Mouse (Mus musculus) stomach, postnatal 0 days (tissue): ENCODE data around the gene Xrcc6. TPM values are rescaled to one million over a fixed set of nuclear protein-coding genes. Genes with fewer than 3 reads are reported as not detected.
A peak's percentile ranks its signal among the peaks of the same experiment; 100 is the strongest.

Experiments
- ATAC-seq: fragments of 200-750 bp; cut with Nextera tagmentation; 2 replicates; pipeline ENCODE4 v1.8.0; 2017; ENCODE audit not compliant: low FRiP score, low TSS enrichment
- DNase-seq: peaks from one replicate; pipeline ENCODE4 v3.0.0-alpha.2; 2016; ENCODE audit warnings: low spot score
- H3K27ac ChIP-seq: fragments of 300-500 bp; sonication (generic); replicated peaks from 2 replicates; pipeline ENCODE4 v1.5.1; 2014; ENCODE audit warnings: mild to moderate bottlenecking, control low read depth
- H3K27me3 ChIP-seq: fragments of 300-500 bp; sonication (generic); 2 replicates; pipeline ENCODE4 v1.6.1; 2014; ENCODE audit warnings: low read length; ENCODE audit not compliant: control insufficient read depth, insufficient read depth
- H3K36me3 ChIP-seq: fragments of 300-500 bp; sonication (generic); 2 replicates; pipeline ENCODE4 v1.6.1; 2014; ENCODE audit warnings: low read length, mixed read lengths; ENCODE audit not compliant: control insufficient read depth, insufficient read depth
- H3K4me1 ChIP-seq: fragments of 300-500 bp; sonication (generic); replicated peaks from 2 replicates; pipeline ENCODE4 v1.6.1; 2014; ENCODE audit warnings: antibody characterized with exemption; ENCODE audit not compliant: control insufficient read depth, insufficient read depth
- H3K4me2 ChIP-seq: fragments of 300-500 bp; sonication (generic); replicated peaks from 2 replicates; pipeline ENCODE4 v1.6.1; 2014; ENCODE audit warnings: low read depth, mild to moderate bottlenecking, control low read depth, moderate library complexity
- H3K4me3 ChIP-seq: fragments of 300-500 bp; sonication (generic); 2 replicates; pipeline ENCODE4 v1.5.1; 2014; ENCODE audit warnings: low read depth, low read length, control low read depth
- H3K9ac ChIP-seq: fragments of 300-500 bp; sonication (generic); 2 replicates; pipeline ENCODE4 v1.6.1; 2014; ENCODE audit warnings: mild to moderate bottlenecking, low read length, control low read depth, mixed read lengths
- H3K9me3 ChIP-seq: fragments of 300-500 bp; sonication (generic); 2 replicates; pipeline ENCODE4 v1.6.1; 2016; ENCODE audit warnings: low read length; ENCODE audit not compliant: control insufficient read depth
- CTCF ChIP-seq: IDR thresholded peaks from 2 replicates; pipeline ENCODE4 v1.5.1; 2016; ENCODE audit warnings: antibody characterized with exemption, low read depth, mild to moderate bottlenecking, moderate library complexity
- EP300 ChIP-seq: optimal IDR thresholded peaks from 2 replicates; pipeline ENCODE3; 2016; ENCODE audit warnings: antibody characterized with exemption
- WGBS: fragments of 180-500 bp; shearing (Covaris S2); extraction: QIAGEN DNeasy Blood & Tissue Kit; methylation state at CpG from one replicate; pipeline ENCODE4 v1.1.7; 2014; 5-methylcytosine and 5-hydroxymethylcytosine counted together
- polyA plus RNA-seq: library from polyadenylated mRNA; unstranded; fragments of >200 nt; fragmentation: Nextera tagmentation; extraction: Ambion mirVana; gene quantifications from 2 replicates; pipeline ENCODE4 v1.2.1, GENCODE M21; 2015

Gene Xrcc6
- polyA plus RNA-seq, 1 experiment from 2014 or later: 30.4 TPM

DNA sequence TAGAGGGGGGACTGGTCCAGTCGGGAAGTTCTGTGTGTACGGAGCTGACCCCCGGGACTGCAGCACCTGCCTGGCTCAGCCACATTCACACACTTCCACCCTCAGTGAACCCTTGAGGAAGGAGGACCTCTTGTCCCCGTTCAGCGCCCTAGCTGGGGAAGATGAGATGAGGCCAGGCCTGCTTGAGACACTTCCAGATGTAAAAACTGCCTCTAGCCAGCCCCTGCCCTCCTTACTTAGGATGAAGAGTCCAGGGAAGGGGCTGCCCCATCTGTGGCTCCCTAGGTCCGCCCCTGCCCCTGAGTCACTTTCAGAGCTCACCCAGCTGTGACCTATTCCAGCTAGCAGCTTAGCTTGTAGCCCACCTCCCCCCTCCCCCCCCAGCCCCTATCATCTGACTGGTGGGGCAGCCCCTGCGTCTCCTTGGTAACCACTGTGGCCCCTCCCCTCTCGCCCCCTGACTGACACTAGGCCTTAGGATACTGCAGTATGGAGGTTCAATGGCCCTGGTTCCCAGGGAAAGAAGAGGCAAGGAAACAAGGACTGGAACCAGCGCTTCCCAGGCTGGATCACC lies 44.4 kb upstream of the Xrcc6 start:
- WGBS: 22% methylated on average over 9 of the region's 9 CpGs
- no peak overlapping the region for H3K27ac ChIP-seq
- TF ChIP-seq EP300 (no peak), CTCF (no peak)
- no peak overlapping the region for H3K4me3 ChIP-seq
- H3K27me3 ChIP-seq: no peaks in the 10 kb centered on the region
- no peak overlapping the region for H3K9ac ChIP-seq
- DNase-seq (no peak), ATAC-seq (no peak)
- no peak overlapping the region for H3K4me2 ChIP-seq
- H3K4me1 ChIP-seq: no peaks in the 10 kb centered on the region
- H3K36me3 ChIP-seq: no peaks in the 10 kb centered on the region
- no peaks in the 10 kb centered on the region for H3K9me3 ChIP-seq

DNA sequence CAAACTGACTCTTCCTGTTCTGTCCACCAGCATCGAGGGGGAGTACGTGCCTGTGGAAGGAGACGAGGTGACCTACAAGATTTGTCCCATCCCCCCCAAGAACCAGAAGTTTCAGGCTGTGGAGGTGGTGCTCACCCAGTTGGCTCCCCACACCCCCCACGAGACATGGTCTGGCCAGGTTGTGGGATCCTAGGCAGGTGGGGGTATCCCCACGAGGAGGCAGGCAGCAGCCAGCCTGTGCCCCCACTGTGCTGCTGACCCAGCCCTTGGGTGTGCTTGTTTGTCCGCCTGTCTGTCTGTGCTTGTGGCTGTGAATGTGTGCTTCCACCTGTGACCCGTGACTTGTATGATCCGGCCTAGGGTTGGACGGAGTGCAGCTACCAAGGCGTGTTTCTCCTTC lies 38.6 kb upstream of the Xrcc6 start:
- no peak overlapping the region for H3K9ac ChIP-seq
- TF ChIP-seq CTCF: no peak
- no peak for TF ChIP-seq EP300
- 76% methylated on average over 10 of the region's 10 CpGs for WGBS
- no peaks in the 10 kb centered on the region for H3K27me3 ChIP-seq
- H3K27ac ChIP-seq: no peak overlapping the region
- H3K36me3 ChIP-seq: 0 out of 2 replicates have a peak, but pooled peaks cover under 1% of the 10 kb centered on the region
- no peak overlapping the region for H3K4me2 ChIP-seq
- H3K9me3 ChIP-seq: no peaks in the 10 kb centered on the region
- DNase-seq (no peak), ATAC-seq (no peak)
- no peak overlapping the region for H3K4me3 ChIP-seq
- no peaks in the 10 kb centered on the region for H3K4me1 ChIP-seq

- no peak for DNase-seq
- Histone ChIP-seq H3K9me3 (no peaks in the 10 kb centered on the region), H3K27ac (no peak overlapping the region), H3K36me3 (peaks cover 4% of the 10 kb centered on the region), H3K27me3 (no peaks in the 10 kb centered on the region), H3K4me3 (no peak overlapping the region), H3K4me2 (no peak overlapping the region), H3K9ac (no peak overlapping the region), H3K4me1 (no peaks in the 10 kb centered on the region)
- WGBS: 67% methylated on average over 11 of the region's 11 CpGs
- TF ChIP-seq EP300 (no peak), CTCF (no peak)
- ATAC-seq: peak; percentile 37
These were observed 38.0 kb upstream of the Xrcc6 start for GRCm38 (mm10) chr15:81949476-81950131.

- TF ChIP-seq EP300 (no peak), CTCF (no peak)
- H3K36me3 ChIP-seq: peaks cover 5% of the 10 kb centered on the region
- DNase-seq (no peak), ATAC-seq (no peak)
- 79% methylated on average over 5 of the region's 5 CpGs for WGBS
- H3K4me1 ChIP-seq: no peaks in the 10 kb centered on the region
- no peak overlapping the region for H3K4me2 ChIP-seq
- no peak overlapping the region for H3K4me3 ChIP-seq
- no peak overlapping the region for H3K27ac ChIP-seq
- H3K9ac ChIP-seq: no peak overlapping the region
- no peaks in the 10 kb centered on the region for H3K9me3 ChIP-seq
- no peaks in the 10 kb centered on the region for H3K27me3 ChIP-seq
These were observed 36.9 kb upstream of the Xrcc6 start for GRCm38 (mm10) chr15:81950716-81951115.

DNA sequence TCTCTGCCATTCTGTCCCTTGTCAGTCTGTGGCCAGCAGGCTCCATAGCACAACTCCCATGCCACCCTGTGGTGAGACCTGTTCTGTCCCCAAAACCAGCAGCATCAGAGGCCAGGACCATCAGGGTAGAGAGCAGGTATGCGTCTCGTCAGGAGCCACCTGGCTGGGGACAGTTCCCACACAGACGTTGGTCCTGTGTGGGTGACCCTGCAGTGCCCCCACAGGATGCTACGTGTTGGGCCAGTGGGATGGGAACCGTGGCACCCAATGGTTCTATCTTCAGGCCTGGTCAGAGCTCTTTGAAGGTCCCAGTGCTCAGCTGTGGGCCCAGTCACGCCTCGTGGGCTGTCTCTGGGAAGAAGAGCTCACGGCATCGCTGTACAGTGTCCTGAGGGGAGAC lies 36.5 kb upstream of the Xrcc6 start:
- Histone ChIP-seq H3K9ac (no peak overlapping the region), H3K9me3 (no peaks in the 10 kb centered on the region), H3K4me3 (no peak overlapping the region), H3K27me3 (no peaks in the 10 kb centered on the region), H3K27ac (no peak overlapping the region), H3K36me3 (peaks cover 5% of the 10 kb centered on the region), H3K4me1 (no peaks in the 10 kb centered on the region), H3K4me2 (no peak overlapping the region)
- ATAC-seq (no peak), DNase-seq (no peak)
- TF ChIP-seq EP300: no peak
- no peak for TF ChIP-seq CTCF
- WGBS: 84% methylated on average over 9 of the region's 9 CpGs

DNA sequence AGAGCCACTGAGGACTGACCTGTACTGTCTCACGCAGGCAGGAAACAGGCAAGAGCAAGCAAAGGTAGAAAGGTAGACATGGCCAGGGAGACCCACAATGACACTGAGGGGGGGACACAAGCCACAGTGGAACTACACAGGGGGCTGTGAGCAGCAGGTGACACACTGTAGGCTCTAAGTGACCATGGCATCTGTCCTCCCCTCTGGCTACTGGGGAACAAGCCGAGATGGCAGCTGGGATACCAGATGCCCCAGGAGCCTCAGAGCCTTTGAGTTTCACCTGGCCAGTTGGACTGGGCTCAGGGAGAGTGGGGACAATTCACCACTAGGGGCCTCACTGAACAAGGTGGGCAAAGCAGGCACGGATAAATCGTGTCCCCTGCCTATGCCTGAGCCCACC lies 35.3 kb upstream of the Xrcc6 start:
- Histone ChIP-seq H3K9ac (no peak overlapping the region), H3K36me3 (peaks cover 5% of the 10 kb centered on the region), H3K4me2 (no peak overlapping the region), H3K4me3 (no peak overlapping the region), H3K9me3 (no peaks in the 10 kb centered on the region), H3K4me1 (no peaks in the 10 kb centered on the region), H3K27me3 (no peaks in the 10 kb centered on the region), H3K27ac (no peak overlapping the region)
- DNase-seq (no peak), ATAC-seq (no peak)
- 86% methylated on average over 4 of the region's 4 CpGs for WGBS
- TF ChIP-seq EP300: no peak
- TF ChIP-seq CTCF: 0 out of 2 replicates have a peak, but pooled peaks have one; percentile 3
